Mouse (Mus musculus) left cerebral cortex, adult 11 months (tissue): ENCODE data around the gene Mybphl.

Source experiments
- DNase-seq: peaks from one replicate; pipeline ENCODE4 v3.0.0; 2022; ENCODE audit warnings: low spot score

Gene Mybphl

DNA sequence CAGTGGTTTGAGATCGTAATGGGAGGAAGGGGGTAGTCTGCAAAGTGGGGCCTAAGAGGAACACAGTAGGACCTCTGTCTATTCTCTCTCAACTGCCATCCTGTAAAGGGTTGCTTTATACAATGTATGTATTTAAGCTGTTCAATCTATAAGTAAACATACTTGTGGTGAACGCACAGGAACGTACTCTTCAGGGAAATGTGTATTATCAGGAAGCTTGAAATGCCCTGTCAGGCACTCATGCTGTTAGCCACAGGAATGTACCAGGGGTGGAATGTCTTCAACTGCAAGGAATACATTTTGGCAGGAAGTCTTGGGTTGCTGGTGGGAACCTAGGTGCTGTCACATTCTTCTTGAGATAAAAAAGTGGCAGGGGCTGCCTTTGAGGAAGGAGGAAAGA is 8.0 kb downstream of the Mybphl start:
- DNase-seq: no peak

DNA sequence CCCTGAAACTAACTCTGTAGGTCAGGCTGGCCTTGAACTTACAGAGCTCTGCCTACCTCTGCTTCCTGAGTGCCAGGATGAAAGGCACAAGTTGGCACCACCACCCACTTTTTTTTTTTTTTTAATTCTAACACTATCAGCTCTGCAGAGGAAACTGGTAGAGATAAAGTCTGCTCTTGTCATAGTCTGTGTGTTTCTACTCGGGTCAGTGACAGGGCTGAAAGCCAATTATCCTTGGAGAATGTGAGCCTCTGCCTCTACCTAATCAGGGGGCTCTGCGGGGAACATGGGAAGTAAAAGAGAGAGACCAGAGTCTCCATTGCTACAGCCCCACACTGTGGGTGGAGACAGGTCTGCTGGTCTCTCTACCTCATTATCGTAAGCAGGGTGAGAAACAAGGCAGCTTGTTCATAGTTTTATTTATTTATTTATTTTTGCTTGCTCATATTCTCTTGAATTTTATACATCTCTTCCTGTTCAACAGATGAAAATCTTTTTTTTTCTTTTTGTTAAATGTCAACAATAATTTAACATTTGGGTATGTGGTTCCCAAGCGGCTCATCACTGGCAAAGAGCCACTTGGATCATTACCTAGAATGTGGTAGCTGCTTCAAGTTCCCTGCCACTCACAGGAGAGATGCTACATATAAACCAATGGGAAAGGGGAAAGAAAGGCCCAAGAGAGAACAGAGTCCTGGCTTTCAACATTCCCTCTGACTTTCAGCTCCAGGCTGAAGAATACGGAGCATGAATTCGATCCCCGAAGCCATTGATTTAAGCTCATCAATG is 14.4 kb downstream of the Mybphl start:
- DNase-seq: no peak

DNA sequence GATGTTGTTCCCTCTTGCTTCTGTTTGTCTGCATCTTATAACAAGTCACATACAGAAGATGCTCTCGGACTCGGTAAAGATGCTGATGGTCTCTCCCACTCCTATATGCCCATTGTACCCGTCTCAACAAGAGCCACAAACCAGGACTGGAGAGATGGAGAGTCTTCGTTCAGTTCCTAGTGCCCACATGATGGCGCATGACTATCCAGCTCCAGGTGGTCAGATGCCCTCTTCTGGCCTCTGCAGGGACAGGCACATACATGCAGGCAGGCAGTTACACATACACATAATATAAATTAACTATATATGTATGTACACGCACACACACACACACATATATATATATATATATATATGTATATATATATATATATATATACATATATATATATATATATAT is 16.0 kb downstream of the Mybphl start:
- DNase-seq: no peak

DNA sequence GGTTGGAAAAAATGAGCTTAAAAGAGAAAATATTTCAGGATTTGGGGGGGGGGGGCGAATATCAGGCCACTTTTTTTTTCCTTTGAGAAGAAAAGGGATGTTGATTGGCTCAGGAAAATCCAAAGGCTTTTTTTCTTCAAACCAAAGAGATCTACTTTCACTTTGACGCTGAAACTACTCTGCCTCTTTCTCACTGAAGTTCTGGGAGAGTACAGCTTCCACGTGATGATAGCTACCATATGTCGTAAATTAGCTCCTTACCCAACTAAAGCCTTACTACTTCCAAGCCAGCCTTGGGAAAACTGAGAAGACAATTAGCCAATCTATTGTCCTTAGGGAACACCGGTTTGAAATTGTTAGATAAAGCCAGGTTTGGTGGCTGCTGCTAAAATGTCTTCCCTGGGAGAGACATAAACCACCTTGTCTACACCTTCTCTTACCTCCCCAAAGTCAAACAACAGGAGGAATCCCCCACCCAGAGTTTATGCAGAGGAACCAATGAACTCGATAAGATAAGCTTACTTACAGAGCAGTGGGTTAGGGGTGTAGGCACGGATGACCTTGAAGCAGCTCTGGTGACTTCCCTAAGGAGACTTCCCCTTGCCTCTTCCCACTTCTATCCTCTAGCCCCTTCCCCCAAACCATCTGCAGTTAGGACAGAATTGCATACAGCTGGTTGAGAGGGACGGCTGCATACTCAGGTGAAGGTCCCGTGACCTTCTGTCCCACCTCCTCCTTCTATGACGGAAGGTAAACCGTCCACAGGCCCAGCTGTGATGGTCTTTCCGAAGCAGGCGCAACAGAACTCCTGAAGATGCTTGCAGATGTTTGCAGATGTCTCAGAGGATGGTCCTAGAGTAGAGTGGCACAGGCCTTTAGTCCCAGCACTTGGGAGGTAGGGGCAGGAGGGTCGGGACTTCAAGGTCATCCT is 17.5 kb downstream of the Mybphl start:
- no peak for DNase-seq

DNA sequence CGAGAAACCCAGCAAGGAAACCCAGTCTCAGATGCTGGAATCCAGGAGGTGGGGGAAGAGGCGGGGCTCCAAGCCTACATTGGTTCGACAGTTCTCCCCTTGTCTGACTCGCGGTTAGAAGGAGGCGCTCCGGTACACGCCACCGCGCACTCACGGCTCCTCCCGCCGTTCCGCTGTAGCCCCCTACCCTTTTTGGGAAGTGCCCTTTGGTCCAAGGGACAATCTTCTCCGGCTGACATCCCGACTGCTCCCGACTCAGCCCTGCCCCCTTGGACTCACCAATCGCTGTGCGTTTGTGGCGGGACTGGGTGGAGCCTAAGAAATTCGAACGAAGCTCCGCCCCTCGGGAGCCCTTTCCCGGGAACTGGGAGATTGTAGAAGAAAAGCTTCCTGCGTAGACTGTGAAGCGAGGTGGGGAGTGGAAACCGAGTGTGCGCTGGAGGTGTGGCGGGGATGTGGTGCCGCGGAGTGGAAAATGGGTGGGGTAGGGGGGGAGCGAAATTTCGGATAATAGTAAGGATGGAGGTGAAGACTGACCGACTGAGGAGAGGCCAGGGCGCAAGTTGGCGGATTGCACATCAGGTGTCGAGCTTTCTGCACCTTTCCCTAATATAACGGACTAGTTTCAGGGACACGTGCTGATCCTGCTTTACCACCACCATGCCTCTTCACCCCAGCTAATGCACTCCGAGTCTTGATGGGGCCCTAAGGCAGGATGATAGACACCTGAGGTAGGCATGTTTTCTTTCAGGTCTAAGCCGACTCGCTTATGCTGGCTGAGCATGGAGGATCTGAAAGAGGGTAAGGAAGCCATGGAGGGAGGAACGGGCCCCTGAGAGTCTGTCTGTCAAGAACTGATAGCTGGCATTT is 19.0 kb downstream of the Mybphl start, which contains the start of gene Psrc1:
Psrc1 (plus strand) TSS at position 355 of the 870 bp plus-strand sequence.
- peak; percentile 80 for DNase-seq

DNA sequence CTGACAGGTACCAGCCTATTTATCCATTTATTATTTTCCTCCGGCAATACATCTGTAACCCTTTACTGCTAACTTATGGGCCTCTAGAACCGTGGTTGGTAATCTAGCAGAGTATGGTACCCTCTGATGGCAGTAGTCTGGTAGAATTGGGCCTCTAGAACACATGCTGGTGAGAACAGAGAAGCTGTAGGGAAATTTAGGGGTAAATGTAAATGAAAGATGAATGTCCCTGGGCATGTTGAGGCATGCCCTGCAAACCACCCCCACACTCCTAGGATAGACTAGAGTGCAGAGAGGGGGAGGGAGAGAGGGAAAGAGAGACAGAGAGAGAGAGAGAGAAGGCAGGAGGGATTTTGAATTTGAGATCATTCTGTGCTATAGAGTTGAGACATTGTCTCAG is 19.7 kb downstream of the Mybphl start:
- no peak for DNase-seq

DNA sequence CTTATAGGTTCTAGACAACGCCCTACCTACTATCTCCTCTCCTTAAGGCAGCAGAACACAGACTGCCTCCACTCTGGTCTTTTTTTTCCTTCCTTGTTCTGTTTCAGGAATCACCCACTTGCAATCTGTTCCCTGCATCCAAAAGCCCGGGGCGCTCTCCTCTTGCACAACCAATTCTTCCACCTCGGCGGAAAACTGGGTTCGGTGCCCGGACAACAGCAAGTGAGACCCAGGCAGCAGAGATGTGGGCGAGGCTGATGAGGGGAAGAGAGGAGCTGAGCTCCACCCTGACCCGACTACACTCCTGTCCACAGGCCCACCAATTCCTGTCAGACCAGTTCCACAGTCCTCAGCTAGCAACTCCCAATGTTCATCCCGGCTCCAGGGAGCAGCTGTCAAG is 21.5 kb downstream of the Mybphl start:
- peak; percentile 71 for DNase-seq

DNA sequence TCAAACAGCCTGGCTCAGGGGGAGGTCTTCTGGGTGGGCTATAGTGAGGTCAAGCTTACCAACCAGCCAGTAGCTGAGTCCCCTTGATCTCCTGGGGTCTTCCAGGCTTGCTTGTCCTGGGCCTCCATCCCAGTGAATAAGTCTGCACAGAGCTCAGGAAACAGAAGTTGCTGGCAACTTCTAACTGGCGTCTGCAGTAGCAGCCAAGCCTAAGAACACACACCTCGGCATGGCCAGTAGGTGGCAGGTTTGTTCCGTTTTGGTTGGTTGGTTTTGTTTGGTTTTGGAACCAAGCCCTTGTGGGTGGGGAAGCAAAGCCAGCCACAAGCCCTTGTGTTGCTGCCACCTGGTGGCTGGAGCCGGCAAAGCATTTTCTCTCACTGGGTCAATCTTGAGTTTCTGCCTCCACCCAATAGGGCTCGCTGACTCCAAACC is 24.4 kb downstream of the Mybphl start:
- peak; percentile 93 for DNase-seq

DNA sequence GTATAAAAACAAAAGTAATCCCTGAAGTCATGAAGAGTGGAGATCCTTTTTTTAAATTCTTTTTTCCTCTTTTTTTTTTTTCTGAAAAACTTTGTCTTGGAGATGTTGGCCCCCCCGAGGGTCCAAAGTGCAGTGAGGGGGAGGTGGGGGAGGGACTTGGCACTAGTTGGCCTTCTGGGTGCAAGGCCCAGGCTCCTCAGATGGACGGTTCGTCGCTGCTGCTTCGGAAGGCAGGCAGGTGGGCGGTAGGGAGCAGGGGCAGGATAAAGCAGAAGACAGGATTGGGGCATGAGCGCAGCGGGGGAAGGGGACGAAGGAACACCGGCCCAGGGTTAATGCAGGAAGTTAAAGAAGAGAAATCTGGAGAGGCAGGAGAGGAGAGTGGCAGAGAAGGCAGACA is 27.6 kb downstream of the Mybphl start:
- DNase-seq: no peak

DNA sequence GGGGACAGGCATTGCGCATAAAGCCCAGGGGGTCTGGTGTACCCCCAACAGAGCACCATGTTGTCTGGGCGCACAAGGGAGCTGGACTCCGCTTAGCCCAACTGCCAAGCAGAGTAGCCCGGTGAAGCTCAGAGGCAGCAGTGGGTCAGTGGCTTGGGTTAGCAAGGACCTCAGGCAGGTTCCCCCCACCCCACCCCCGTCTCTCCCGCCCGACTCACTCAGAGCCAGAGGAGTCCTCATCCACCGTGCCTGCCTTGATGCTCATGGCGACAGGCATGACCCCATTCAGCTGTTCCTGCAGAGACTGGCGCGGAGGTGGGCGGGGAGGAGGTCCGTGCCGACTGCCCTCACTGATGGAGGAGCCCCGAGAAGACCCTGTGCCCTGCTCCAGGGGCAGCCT is 28.1 kb downstream of the Mybphl start:
- no peak for DNase-seq

DNA sequence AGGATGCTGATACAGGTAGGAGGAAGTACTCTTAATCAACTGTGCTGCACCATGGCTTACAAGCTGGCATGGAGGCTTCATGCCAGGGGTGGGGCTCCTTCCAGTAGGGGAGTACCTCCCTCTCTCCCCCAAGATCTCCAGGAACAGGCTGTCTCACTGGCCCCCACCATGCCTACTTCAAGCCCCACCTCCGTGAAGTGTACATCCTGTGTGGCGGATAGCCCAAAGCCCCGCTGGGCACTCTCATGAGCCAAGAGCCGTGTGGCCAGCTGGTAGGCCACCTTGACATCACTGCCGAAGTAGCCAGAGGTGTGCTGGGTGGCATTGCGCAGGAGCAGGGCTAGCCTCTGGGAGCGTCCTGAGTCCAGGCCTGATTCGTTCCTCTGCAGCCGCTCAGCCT is 33.6 kb downstream of the Mybphl start:
- no peak for DNase-seq

DNA sequence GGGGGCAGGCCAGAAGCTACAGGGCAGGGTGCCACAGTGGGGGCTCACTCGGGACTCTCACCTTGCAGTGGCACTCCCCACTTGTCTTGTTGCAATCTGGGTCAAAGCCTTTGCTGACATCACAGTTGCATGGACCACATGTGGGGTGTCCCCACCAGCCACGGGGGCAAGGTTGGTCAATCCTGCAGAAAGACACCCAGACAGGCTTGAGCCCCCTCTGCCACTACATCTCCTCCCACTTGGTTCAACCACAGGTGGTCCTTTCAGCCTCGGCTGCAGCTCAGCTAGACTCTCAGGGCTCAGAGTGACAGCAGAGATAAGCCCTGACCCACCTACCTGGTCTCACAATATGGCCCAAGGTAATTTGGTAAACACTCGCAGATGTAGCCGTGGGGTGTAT is 35.7 kb downstream of the Mybphl start:
- no peak for DNase-seq

DNA sequence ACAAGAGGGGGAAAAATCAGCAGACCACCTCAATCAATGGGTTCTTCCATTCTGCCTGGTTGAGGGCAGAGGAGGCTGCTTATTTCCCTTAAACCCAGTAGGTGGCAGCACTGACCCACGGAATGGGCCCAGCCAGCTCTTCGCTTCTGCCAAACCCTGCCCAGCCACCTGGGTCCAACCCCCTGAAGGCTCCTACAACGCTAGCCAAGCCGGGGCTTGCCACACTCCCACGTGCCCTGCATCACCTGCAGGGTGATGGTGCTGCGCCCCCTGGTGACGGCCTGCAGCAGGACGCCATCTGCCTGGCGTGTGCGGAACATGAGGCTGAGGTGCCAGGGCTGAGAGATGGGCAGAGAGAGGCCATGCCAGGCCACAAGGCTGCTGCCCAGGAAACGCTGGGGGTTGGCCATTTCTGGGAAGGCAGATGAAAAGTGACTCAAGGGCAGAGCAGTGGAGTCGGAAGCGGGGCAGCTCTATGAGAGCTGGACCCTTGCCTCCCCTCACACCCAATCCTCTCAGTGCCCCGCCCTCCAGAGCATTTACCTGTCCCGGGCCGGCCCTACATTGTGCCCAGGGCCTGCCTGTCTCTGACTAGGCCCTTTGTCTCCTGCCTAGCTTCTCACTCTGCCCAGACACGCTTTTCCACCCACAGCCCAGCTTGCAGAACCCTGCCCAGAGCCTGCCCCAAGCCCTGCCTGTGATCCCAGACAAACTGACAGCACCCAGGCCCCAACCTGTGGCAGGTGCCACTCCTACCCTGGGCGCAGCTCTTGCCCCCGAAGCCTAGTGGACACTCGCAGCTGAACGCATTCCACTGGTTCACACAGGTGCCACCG is 37.2 kb downstream of the Mybphl start:
- DNase-seq: peak; percentile 83

DNA sequence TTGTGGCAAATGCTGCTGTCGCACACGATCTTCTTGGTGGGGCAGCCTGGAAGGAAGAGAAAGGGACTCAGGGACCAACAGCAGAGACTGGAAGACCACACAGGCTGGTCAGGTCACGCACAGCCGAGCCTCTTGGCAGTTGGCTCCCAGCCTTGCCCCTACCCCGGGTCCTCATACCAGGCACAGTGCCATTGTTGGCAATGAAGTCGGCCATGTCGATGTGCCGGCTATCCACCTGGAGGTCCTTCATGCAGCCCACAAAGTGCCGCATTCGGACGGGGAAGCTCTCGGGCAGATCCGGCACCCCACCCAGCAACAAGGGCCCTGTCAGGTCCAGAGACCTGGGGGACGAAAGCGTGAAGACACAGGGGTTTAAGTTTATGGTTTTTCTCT is 37.8 kb downstream of the Mybphl start:
- DNase-seq: no peak

DNA sequence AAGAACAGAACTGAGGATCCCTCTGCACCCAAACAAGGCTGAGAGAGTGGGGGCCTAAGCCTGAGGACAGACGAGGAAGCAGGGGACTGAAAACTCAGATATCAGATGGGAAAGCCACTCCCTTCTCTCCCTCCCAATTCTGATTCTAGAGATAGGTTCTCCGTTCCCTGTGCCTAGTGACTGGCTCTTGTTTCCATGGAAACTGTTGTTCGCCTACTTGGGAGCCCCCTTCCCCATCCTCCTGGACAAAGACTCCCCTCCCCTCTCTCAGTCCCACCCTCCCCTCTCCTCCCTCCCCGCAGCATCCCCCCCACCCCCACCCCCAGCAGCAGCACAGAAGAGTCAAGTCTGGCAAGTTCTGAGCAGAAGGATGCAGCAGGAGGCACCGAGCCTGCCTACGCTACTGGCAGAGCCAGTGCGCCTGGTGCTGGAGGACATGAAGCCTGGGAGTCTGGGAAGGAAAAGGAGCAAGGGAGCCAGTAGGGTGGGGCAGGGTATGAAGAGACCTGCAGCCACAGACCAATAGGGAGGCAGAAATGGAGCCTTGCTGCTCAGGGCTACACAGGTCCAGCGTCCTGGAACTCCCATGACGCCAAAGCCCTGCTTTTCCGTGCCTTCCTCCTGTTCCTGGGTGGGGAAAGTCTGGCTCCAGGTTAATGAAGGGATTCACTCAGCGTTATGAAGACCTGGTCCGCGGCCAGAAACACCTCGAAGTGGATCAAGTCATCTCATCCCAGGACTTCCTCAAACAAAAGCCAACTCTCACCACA is 41.0 kb downstream of the Mybphl start:
- DNase-seq: no peak

DNA sequence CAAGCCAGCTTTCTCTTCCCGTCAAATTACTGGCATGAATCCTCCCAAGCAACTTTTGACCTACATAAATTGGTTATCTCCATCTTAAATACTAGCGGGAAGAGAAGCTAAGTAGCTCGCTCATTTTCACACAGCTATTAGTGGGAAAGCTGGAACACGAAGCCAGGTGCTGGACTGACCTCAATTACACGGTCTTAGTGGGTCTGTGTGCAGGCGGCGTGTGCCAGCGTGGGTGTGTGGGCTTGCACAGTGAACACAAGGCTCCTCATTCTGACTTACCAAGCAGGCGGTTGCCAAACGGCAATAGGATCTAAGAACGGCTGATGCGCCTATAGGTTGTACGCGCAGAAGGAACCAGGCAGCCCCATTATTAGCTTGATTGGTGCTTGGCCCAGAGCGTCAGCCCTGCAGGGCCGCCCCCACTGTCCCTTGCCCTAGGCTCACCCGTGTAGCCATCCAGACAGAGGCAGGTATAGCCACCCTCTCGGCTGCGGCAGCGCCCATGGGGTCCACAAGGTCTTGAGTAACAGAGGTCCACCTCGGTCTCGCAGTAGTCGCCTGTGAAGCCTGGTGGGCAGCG is 41.7 kb downstream of the Mybphl start:
- no peak for DNase-seq

DNA sequence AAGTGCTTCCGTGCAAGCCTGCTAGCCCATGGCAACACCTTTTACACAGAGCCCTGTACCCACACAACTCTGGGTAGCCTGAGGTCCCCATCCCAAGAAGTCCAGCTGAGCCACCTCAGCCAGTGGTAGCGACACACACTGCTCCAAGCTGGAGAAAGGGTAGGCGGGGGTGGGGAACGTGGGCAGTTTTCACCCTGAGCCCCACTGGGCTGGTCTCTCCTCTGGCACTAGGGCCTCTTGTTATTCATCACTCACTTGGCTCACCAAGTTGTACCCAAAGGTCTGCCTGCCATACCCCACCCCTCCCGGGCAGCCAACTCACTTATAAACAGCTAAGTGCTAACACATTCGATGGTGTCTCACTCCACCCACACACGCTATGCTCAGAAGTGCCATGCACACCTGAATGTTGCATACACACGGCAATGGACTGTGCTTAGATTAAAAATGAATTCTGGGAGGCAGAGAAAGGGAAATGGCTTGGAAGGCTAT is 43.9 kb downstream of the Mybphl start:
- DNase-seq: no peak

DNA sequence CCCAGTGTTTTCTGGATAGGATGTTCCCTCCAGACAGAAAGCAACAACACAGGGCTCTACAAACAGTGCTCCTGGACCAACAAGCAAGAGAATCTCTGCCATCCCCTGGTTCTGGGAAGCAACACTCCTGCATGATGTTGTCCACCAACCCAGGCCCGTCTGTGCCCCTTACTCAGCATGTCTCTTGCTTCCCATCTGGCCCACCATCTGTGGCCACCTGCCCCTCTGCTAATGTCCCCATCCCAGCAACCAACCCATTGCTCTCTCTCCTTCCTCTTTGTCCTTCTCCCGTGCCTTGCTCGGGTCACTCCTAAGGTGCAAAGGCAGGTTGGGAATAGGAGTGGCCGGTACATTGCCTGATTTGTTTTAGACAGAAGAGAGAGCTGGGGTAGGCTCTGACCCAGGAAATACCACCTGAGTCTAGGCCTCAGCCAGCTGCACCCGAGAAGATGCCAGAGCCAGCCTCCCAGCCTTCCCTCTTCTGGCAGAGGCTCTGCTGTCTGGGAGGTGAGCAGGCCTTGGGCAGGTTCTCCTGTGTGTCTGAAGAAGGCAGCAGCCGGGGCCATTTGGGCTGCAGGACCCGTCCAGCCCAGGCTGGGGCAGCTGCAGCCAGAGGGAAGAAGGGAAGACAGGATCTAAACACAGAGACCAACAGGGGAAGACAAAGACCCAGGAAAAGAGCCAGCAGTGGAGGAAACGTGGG is 45.1 kb downstream of the Mybphl start:
- no peak for DNase-seq

DNA sequence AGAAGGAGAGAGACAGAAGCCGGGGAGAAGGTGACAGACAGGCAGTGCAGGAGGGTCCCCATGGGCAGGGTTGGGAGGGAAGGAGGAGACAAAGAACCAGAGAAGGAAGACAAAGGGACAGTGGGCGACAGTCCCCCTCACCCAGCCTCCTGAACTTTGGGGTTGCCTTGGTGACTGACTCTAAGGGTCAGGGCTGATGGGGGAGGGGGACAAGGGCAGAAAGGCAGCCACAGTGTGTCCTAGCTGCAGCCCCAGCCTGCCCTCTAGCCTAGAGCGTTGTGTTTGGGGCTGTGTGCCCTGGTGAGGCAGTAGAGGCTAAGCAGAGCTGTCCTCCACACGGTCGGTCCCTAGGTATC is 45.6 kb downstream of the Mybphl start:
- no peak for DNase-seq
